Mouse (Mus musculus) stomach, postnatal 0 days (tissue): Measurements from ENCODE around the gene Gm43951.

Source experiments
- CTCF ChIP-seq: IDR thresholded peaks from 2 replicates; pipeline ENCODE4 v1.5.1; 2016; ENCODE audit warnings: antibody characterized with exemption, low read depth, mild to moderate bottlenecking, moderate library complexity
- EP300 ChIP-seq: optimal IDR thresholded peaks from 2 replicates; pipeline ENCODE3; 2016; ENCODE audit warnings: antibody characterized with exemption

DNA sequence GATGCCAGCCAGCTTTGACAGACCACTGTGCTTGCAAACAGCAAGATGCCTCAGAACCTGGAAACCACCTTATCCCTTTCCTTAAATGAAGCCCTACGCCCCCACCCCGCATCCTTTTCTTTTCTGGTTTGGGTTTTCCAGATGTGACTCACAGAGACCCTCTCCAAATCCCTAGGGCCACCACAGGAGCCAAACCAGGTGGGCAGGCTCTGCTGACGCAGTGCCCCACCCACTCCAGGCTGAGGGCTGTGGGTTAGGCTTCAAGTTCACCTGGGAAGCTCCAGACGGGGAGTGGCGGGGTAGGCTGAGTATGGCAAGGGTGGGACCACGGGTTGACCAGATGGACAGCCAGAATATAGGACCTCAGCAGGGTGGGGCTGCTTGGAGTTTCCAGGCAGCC is 20.3 kb upstream of the Gm43951 start:
- TF ChIP-seq EP300 = no peak
- no peak for TF ChIP-seq CTCF
